Mouse (Mus musculus) pancreas, adult 10 weeks (tissue): ENCODE results near the gene Defb45. TPM values are rescaled to one million over a fixed set of nuclear protein-coding genes. Genes with fewer than 3 reads are reported as not detected.

Source experiments
- polyA plus RNA-seq: library from polyadenylated mRNA; stranded (reverse); fragments of 350-450 nt; fragmentation: Illumina TruSeq; extraction: RNeasy Lipid Tissue Mini Kit (QIAGEN cat#74804); gene quantifications from one replicate; pipeline ENCODE4 v1.2.3, GENCODE M21; 2015; ENCODE audit warnings: low read depth, low replicate concordance; ENCODE audit not compliant: insufficient read depth

Gene Defb45
- not detected for polyA plus RNA-seq

DNA sequence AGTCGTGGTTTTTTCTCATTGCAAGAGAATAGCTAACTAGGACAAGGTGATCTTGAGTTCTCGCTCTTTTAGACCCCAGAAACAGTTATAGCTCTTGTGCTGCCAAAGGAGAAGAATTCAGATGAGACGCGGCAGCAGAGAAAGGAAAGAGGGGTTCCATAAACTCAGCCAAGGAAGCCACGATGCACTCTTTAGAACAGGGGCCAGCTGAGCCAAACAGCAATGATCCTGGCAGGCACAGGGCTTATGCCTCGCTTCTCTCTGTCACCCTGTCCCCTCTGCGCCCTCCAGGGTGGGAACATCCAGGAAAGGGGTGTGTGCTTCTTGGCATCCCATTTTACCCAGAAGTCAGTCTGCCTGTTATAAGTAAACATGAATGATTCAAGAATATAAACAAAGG is at the start of gene Defb45:
Gene Defb45 (minus strand): TSS at position 101 of the 400 bp plus-strand sequence.

DNA sequence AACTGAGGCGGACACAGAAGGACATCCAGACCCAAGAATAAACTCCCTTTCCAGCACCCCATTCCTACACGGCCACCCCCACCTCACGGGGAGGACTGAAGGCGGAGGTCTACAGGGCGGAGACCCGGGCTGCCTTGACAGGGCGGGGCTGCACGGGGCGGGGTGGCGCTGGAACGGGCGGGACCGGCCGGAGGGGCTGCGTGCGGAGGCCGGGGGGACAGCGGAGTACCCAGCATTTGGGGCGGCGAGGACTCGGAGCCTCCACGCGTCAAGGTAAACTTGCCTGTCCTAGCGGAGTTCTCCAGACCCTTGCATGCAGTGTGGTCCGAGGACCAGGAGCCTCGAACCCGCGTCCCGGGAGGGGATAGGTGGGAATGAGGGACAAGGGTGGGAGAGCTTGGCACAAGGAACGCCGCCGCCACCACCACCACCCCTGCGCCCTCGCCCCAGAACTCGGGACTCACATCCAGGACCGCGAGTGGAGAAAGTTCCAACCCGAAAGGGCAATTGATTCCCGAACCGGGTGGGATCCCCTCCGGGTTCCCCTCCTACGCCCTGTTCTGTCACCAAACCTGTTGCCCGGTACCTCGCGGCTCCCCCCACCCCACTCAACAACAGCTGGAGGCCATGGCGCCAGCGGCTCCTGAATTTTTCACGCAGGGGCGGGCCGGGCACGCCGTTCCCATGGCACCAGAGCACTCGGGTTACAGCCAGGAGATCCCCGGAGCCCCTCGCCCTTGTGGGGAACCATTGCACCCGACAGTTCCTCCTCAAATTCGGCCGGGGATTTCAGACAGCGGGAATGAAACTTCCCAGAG is 27.8 kb upstream of the Defb45 start, which contains the start of gene Rem1:
Gene Rem1 (plus strand): TSS at position 178 of the 818 bp plus-strand sequence.

DNA sequence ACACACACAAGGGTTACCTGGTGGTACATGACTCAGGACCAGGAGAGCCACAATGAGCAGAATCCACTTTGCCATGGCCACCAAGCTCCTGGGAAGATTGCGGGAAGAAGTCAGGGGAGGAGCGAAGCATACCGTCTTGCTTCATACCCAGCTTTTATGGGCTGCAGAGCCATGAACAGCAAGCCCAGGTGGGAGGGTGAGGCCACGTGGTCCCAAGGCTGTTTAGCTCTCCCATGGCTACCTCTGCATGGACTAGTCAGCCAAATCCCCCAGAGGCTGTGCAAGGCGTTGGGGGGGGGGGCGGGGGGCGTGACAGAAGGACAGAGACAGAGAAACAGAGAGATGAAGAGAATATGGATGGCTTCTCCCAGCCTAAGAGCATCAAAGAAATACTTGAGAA is 23.8 kb upstream of the Defb45 start, which contains the start of gene Defb25:
Gene Defb25 (minus strand): TSS at position 101 of the 400 bp plus-strand sequence.

DNA sequence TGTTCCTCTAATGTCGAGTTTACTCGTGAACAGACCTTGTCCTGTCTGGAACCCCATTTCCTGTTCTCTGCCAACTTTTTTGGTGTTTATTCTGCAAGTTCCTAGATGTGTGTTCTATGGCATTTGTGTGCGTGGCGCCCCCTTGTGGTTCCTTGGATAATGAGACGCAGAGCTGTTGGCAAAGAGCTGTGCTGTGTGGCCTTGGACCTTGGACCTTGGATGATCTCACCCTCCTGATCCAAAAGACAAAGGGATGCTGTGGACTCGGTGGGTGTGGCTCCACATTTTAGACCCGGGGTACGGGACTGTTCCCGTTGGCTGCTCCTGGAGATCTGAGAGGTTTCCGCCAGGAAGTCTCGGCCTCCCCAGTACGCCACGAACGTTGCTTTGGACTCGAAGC is 4.9 kb upstream of the Defb45 start, which contains the start of gene Defb36:
Gene Defb36 (plus strand): TSS at position 271 of the 400 bp plus-strand sequence.

DNA sequence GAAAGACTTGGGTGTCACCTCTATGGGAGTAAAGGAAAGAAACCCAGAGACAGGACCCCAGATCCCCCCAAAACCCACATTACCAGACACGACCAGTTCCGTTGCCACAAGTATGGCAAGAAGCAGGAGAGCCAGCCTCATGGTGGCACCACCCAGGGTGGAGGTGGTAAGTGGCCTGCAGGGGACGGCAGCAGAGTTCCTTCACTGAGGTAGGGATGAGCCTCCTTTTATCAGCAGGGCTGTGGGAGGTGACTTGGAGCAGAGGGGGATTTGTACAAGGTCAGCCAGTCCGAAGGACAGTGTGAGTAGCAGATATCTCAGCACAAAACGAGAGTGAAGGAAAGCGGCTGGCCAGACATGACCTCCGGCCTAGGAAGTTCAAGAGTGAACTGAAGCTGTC is 19.1 kb downstream of the Defb45 start, which contains the start of gene Defb19:
Gene Defb19 (minus strand): TSS at position 206 of the 400 bp plus-strand sequence.

DNA sequence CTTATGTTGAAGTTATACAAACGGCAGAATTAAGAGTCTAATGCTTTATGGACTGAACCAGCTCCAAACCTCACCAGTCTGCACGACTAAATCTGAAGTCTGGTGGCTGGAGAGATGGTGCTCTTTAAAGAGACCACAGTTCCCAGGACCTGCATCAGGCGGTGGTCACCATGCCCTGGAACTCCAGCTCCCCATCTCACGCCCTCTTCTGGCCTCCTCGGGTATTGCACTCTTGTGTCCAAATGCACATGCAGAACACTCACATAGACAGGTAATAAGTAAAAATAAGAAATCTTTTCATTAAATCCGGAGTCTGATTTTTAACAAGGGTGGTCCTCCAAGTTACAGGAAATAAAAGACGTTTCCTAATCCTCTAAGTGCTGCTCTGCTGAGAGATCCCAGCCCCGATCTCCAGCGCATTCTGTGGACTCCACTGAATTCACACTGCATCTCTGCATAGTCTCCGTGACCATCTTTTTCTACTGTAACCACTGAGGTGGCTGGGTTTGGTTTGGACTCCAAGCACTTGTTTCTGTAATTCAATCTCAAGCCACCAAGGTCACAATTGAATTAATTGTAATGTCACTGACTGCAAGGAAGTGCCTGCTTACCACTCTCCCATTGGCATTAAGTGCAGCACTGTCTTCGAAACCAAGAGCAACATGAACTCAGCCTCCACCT is 26.9 kb downstream of the Defb45 start, which contains the start of gene Defb21:
Gene Defb21 (plus strand): TSS at position 631 of the 681 bp plus-strand sequence.

DNA sequence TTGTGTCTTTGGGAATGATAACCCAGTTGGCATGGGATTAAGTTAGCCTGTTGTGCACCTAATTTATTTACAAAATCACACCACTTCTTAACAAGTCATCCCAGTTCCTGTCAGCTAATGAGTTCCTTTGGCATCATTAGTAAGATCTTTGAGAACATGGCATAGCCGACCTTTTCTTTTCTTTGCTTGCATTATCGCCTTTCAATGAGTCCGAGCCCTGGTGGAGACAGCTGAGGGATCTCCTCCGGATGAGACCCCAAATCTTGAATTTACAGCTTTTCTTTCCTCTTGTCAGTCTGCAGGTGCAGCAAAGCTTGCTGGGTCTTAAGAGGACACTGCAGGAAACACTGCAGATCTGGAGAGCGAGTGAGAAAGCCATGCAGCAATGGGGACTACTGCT is 30.2 kb downstream of the Defb45 start, which contains the start of gene Gm17416:
Gene Gm17416 (plus strand): TSS at position 301 of the 400 bp plus-strand sequence.

Other genes with a start within 250 kb of the Defb45 start
- gene Nrsn2, start 222.8 kb downstream of the Defb45 start, polyA plus RNA-seq: not detected
- gene Sox12, start 201.3 kb downstream of the Defb45 start, polyA plus RNA-seq: 1.8 TPM
- gene Zcchc3, start 184.4 kb downstream of the Defb45 start, polyA plus RNA-seq: 1.1 TPM
- not detected for gene 6820408C15Rik, start 183.8 kb downstream of the Defb45 start, polyA plus RNA-seq
- not detected for gene Defb23, start 134.8 kb downstream of the Defb45 start, polyA plus RNA-seq
- gene Defb20, start 122.3 kb downstream of the Defb45 start, polyA plus RNA-seq: not detected
- gene Defb22, start 109.3 kb downstream of the Defb45 start, polyA plus RNA-seq: not detected
- gene Defb26, start 87.7 kb downstream of the Defb45 start, polyA plus RNA-seq: not detected
- gene Defb28, start 81.1 kb downstream of the Defb45 start, polyA plus RNA-seq: not detected
- gene Defb29, start 59.3 kb downstream of the Defb45 start, polyA plus RNA-seq: not detected
- gene Gm17416, start 30.1 kb downstream of the Defb45 start, polyA plus RNA-seq: not detected
- gene Defb21, start 26.7 kb downstream of the Defb45 start, polyA plus RNA-seq: not detected
- gene Defb19, start 19.1 kb downstream of the Defb45 start, polyA plus RNA-seq: not detected
- not detected for gene Defb36, start 4.9 kb upstream of the Defb45 start, polyA plus RNA-seq
- not detected for gene Defb25, start 23.7 kb upstream of the Defb45 start, polyA plus RNA-seq
- 3.5 TPM for gene Rem1, start 27.6 kb upstream of the Defb45 start, polyA plus RNA-seq
- gene H13, start 70.1 kb upstream of the Defb45 start, polyA plus RNA-seq: 32.3 TPM
- gene Mcts2, start 87.6 kb upstream of the Defb45 start, polyA plus RNA-seq: 4.3 TPM
- gene Id1, start 136.9 kb upstream of the Defb45 start, polyA plus RNA-seq: 35.6 TPM
- gene Cox4i2, start 154.8 kb upstream of the Defb45 start, polyA plus RNA-seq: not detected
- gene Bcl2l1, start 232.3 kb upstream of the Defb45 start, polyA plus RNA-seq: 13.2 TPM
- not detected for gene Tpx2, start 248.6 kb upstream of the Defb45 start, polyA plus RNA-seq